Mouse (Mus musculus) testis, adult 2 months (tissue): ENCODE results near the gene Hacd1.
A peak's percentile ranks its signal among the peaks of the same experiment; 100 is the strongest.

Experiments
- CTCF ChIP-seq: fragments of 200-500 bp; IDR thresholded peaks from 2 replicates; pipeline ENCODE4 v1.5.1; 2012; ENCODE audit warnings: low read depth, mild to moderate bottlenecking, inconsistent platforms, low read length, moderate library complexity; ENCODE audit not compliant: control insufficient read depth, insufficient read depth, insufficient replicate concordance
- POLR2A ChIP-seq: fragments of 200-500 bp; IDR thresholded peaks from 2 replicates; pipeline ENCODE4 v1.6.1; 2012; ENCODE audit warnings: low read depth, mild to moderate bottlenecking, inconsistent platforms, low read length, moderate library complexity; ENCODE audit not compliant: control insufficient read depth

DNA sequence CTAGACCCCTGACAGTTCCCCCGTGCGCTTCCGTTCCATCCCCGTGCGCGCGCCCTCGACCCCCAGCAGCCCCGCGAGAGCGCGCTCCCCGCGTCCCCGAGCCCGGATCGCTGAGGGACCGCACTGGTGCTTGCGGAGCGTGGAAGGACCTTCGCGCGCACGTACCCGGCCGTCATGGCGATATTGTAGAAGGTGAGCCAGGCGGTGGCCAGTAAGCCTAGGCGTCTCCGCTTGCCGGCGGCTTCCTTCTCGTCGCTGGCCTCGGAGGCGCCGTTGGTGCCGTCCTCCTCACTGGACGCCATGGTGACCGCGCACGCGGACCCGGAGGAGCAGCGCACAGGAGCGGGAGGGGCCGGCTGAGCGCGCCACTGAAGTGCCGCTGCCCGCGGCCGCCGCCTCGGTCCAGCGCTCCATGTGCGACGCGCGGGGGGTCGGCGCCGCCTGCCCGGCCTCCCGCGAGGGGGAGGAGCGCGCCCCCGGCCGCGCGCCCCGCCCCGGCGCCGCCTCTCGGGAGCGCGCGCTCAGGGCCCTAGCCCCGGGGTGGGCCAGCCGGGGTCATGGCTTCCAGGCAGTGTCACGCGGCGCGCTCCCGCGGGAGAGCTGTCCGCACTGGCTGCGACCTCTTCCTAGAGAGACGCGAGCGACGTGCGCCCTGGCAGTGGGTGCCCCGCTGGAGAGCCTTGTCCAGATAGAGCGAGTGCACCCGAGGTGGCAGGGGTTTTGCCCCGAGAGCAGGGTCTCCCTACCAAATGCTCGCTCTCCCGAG is at the start of gene Hacd1:
- TF ChIP-seq CTCF (no peak), POLR2A (0 out of 2 replicates have a peak, but pooled peaks have one; percentile 4)
